9 mouse cellular contexts compared by ENCODE assay signal in the genomic region with DNA sequence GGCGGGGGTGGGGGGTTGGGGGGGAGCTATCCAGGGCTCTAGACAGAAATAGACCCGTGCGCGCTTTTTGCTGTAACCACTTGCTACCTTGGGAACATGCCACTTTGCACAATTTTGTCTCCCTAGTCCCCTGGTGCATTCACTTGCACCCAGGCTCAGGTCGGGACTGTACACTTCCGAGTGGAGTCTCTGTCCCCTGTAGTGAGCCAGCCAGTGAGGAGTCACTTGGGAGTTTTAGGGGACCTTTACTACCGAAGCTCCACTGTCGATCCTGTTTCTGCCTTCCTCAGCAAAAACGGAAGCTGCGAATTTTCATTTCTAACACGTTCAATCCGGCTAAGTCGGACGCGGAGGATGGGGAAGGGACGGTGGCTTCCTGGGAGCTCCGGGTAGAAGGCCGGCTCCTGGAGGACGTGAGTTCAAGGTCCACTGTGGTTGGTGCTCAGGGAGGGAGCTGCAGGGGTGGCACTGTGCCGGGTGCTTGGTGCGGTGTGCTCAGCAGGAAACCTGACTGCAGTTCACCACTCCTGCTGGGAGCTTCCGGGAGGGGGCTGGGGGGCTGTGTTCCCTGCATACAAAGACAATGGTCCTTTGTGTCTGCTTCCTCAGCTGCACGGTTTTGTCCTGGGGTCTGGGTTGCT. TPM values are rescaled to one million over a fixed set of nuclear protein-coding genes. Genes with fewer than 3 reads are reported as not detected.
A peak's percentile ranks its signal among the peaks of the same experiment; 100 is the strongest.
DNase-seq lines count a peak whose midpoint lies in the region; ATAC-seq and TF ChIP-seq lines count a peak whose summit lies in the region.
"Had no signal": no experiment of that assay in that cellular context is flagged by ENCODE, and none has a peak within 500 bp of the region (broad histone marks: within the 10 kb centered on the region; RNA-seq: fewer than 3 reads in every experiment).

No protein-coding gene starts in this region.

- peaks cover 37% of the 10 kb centered on the region for H3K4me1 ChIP-seq in heart, embryonic 16.5 days (ENCODE audit: control insufficient read depth, insufficient read depth, low read length)
- H3K4me1 ChIP-seq in small intestine, adult 2 months (ENCODE audit: control insufficient read depth, insufficient read depth, insufficient read length, low read length) = peaks cover 27% of the 10 kb centered on the region

- no peak for TF ChIP-seq CTCF in layer of hippocampus, adult 2 months (conservative IDR thresholded peaks at IDR 0.05)
- TF ChIP-seq CTCF in small intestine, adult 2 months (IDR thresholded peaks at IDR 0.05; ENCODE audit: extremely low read depth, insufficient read length, insufficient replicate concordance, low read depth, low read length) = no peak

- H3K4me2 ChIP-seq in heart, embryonic 16.5 days (ENCODE audit: low read depth, low read length) = peak overlapping the region; percentile 82

- TF ChIP-seq POLR2A in small intestine, adult 2 months (IDR thresholded peaks at IDR 0.05; ENCODE audit: low read depth, low read length) = no peak

- peak overlapping the region; percentile 99 for H3K27ac ChIP-seq in layer of hippocampus, adult 2 months
- H3K27ac ChIP-seq in heart, embryonic 16.5 days (ENCODE audit: low read length) = peak overlapping the region; percentile 95
- H3K27ac ChIP-seq in small intestine, adult 2 months (ENCODE audit: insufficient read depth, low read depth, low read length) = peak overlapping the region; percentile 62

- peak in 1 of 2 experiments; percentile 38 for DNase-seq in layer of hippocampus, adult 2 months (ENCODE audit: low spot score in 2 of 2)
- DNase-seq in layer of hippocampus, postnatal 25 days (ENCODE audit: extremely low spot score in 1 of 2, low spot score in 1 of 2) = no peak
- peak; percentile 72 for DNase-seq in adrenal gland, postnatal 10 days
- peak; percentile 79 to 91 for DNase-seq in kidney, postnatal 25 days
- DNase-seq in spleen, adult 18-20 months = no peak
- DNase-seq in thymus, postnatal 10 days (ENCODE audit: low spot score in 2 of 2) = no peak

- no peak for ATAC-seq in heart, embryonic 16.5 days (replicated peaks; ENCODE audit: extremely low read depth, insufficient read depth, low FRiP score)

- no peaks in the 10 kb centered on the region for H3K27me3 ChIP-seq in heart, embryonic 16.5 days (ENCODE audit: control insufficient read depth, insufficient read depth, low read length)
- no peaks in the 10 kb centered on the region for H3K27me3 ChIP-seq in small intestine, adult 2 months (ENCODE audit: control insufficient read depth, insufficient read depth, low read length)

- H3K36me3 ChIP-seq in heart, embryonic 16.5 days (ENCODE audit: control insufficient read depth, insufficient read depth) = peaks cover 29% of the 10 kb centered on the region
- H3K36me3 ChIP-seq in small intestine, adult 2 months (ENCODE audit: control insufficient read depth, insufficient read depth, low read length) = peaks cover 26% of the 10 kb centered on the region

- H3K9ac ChIP-seq in heart, embryonic 16.5 days (ENCODE audit: low read length) = peak overlapping the region; percentile 70

- no peaks in the 10 kb centered on the region for H3K9me3 ChIP-seq in heart, embryonic 16.5 days (replicated peaks; ENCODE audit: control insufficient read depth, low read length)

- H3K4me3 ChIP-seq in layer of hippocampus, adult 2 months = peak overlapping the region; percentile 89
- H3K4me3 ChIP-seq in heart, embryonic 16.5 days (ENCODE audit: low read length) = peak overlapping the region; percentile 42
- peak overlapping the region; percentile 42 for H3K4me3 ChIP-seq in small intestine, adult 2 months (ENCODE audit: low read depth, low read length)

- WGBS in heart, embryonic 16.5 days = 38% methylated on average over 23 of the region's 23 CpGs
- WGBS in small intestine, adult 2 months = 27% methylated on average over 23 of the region's 23 CpGs

RNA-seq across cellular contexts. Expression of a gene that starts 1.1 kb away (rescaled TPM):
- total RNA-seq in layer of hippocampus, adult 2 months (2021) = 1 to 10 TPM; 3.9 to 7.1 TPM
- 1 to 10 TPM; 5.3 to 9.0 TPM for total RNA-seq in layer of hippocampus, postnatal 25 days (2021)
- total RNA-seq in adrenal gland, postnatal 10 days (2021) = 10 to 100 TPM; 10.9 to 24.6 TPM
- not detected in 2 replicates for polyA plus RNA-seq in heart, embryonic 16.5 days (2015; fragmentation: Nextera tagmentation; extraction: Ambion mirVana)
- 3.0 TPM in 1 of 2 replicates, not detected in the other for polyA plus RNA-seq in small intestine, adult 2 months (2012; rRNA removed)
- polyA plus RNA-seq: gonadal fat pad, adult 2 months had no signal

RNA-seq across cellular contexts. Expression of a gene that starts 2.2 kb away (rescaled TPM):
- total RNA-seq in layer of hippocampus, adult 2 months (2021) = 100 to 1,000 TPM; 118 to 123 TPM
- total RNA-seq in layer of hippocampus, postnatal 25 days (2021) = 100 to 1,000 TPM; 101 to 117 TPM
- 10 to 100 TPM; 47.1 to 49.6 TPM for total RNA-seq in adrenal gland, postnatal 10 days (2021)
- 21.7 and 21.9 TPM in 2 replicates for polyA plus RNA-seq in heart, embryonic 16.5 days (2015; fragmentation: Nextera tagmentation; extraction: Ambion mirVana)
- 9.5 and 23.8 TPM in 2 replicates for polyA plus RNA-seq in small intestine, adult 2 months (2012; rRNA removed)

RNA-seq across cellular contexts. Expression of a gene that starts 13.2 kb away (rescaled TPM):
- total RNA-seq in layer of hippocampus, adult 2 months (2021) = 100 to 1,000 TPM; 142 to 148 TPM
- total RNA-seq in layer of hippocampus, postnatal 25 days (2021) = 100 to 1,000 TPM; 128 to 145 TPM
- 1,000 to 10,000 TPM; 1,543 to 1,818 TPM for total RNA-seq in adrenal gland, postnatal 10 days (2021)
- polyA plus RNA-seq in heart, embryonic 16.5 days (2015; fragmentation: Nextera tagmentation; extraction: Ambion mirVana) = 2.4 and 2.7 TPM in 2 replicates
- polyA plus RNA-seq in small intestine, adult 2 months (2012; rRNA removed) = 246 and 260 TPM in 2 replicates

RNA-seq across cellular contexts. Expression of a gene that starts 21.3 kb away (rescaled TPM):
- 100 to 1,000 TPM; 113 to 125 TPM for total RNA-seq in layer of hippocampus, adult 2 months (2021)
- total RNA-seq in layer of hippocampus, postnatal 25 days (2021) = 100 to 1,000 TPM; 124 to 135 TPM
- 100 to 1,000 TPM; 178 to 185 TPM for total RNA-seq in adrenal gland, postnatal 10 days (2021)
- 217 and 241 TPM in 2 replicates for polyA plus RNA-seq in heart, embryonic 16.5 days (2015; fragmentation: Nextera tagmentation; extraction: Ambion mirVana)
- polyA plus RNA-seq in small intestine, adult 2 months (2012; rRNA removed) = 301 and 397 TPM in 2 replicates

RNA-seq across cellular contexts. Expression of a gene that starts 34.0 kb away (rescaled TPM):
- total RNA-seq in layer of hippocampus, adult 2 months (2021) = 10 to 100 TPM; 33.9 to 37.3 TPM
- 10 to 100 TPM; 29.6 to 32.0 TPM for total RNA-seq in layer of hippocampus, postnatal 25 days (2021)
- 1 to 10 TPM in 1 of 2 experiments, under 1 TPM in 1; 0.75 to 1.5 TPM for total RNA-seq in adrenal gland, postnatal 10 days (2021)
- polyA plus RNA-seq in heart, embryonic 16.5 days (2015; fragmentation: Nextera tagmentation; extraction: Ambion mirVana) = 1.6 TPM in 2 replicates
- polyA plus RNA-seq in small intestine, adult 2 months (2012; rRNA removed) = 0.30 and 0.70 TPM in 2 replicates

Comparison
In these comparisons a context has a peak if more than half of its experiments do, and no peak if none do; other contexts are left out.
1. DNase-seq: peak in adrenal gland, postnatal 10 days (single experiment) and kidney, postnatal 25 days (2 of 2); none in layer of hippocampus, postnatal 25 days (0 of 2), spleen, adult 18-20 months (0 of 2) and thymus, postnatal 10 days (0 of 2).
2. RNA of a gene that starts 13.2 kb away (total RNA-seq): 1,543 to 1,818 TPM in adrenal gland, postnatal 10 days; 142 to 148 TPM in layer of hippocampus, adult 2 months and 128 to 145 TPM in layer of hippocampus, postnatal 25 days; every median in the first group is over 10 times any median in the second.
3. Peak in every context shown above with its lines, with median percentiles within 50 percentile points of each other: H3K27ac ChIP-seq and H3K4me3 ChIP-seq.